Mouse (Mus musculus): ENCODE results near the gene Btg4.
A peak's percentile ranks its signal among the peaks of the same experiment; 100 is the strongest.
"Not testable (repeated sequence)": the region's sequence is repeated elsewhere in the genome, so short reads cannot be mapped to it uniquely, and the experiment has no call there.

Btg4 gene

DNA sequence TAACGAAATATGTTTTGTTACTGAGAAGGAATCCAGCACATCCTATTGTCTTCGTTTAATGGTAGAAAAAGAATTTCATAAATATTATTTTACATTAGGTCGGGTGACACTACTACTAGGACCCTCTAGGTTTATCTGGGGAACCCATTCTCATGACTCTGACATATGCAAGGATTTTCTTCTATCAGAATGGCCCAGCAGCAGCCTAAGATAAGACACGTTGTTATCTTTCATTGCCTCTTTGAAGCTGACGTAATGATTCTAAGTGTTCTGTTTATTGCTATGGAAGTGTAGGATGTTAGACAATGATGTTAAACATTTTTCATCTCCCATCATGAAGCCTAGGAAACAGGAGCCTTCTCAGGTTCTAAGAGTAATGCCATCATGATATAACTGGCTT is 33.0 kb downstream of the Btg4 start:
- DNase-seq: no peak

DNA sequence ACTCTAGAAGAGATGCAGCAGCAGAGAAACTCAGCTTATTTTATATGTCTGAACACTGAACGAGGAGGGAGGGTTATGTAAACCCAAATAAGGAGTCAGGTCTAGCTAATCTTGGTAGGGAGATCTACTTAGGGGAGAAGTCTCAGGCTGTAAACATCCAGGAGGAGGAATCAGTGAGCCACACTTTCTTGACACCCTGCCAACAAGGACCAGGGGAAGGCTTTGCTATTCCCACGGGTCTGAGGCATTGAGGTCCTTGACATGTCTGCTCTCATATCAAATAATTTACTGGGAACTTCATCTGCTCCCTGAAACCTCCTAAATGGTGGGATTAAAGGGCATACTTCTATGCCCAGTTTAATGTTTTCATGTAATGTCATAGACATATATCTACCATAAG is 35.6 kb downstream of the Btg4 start:
- peak; percentile 4 for DNase-seq

DNA sequence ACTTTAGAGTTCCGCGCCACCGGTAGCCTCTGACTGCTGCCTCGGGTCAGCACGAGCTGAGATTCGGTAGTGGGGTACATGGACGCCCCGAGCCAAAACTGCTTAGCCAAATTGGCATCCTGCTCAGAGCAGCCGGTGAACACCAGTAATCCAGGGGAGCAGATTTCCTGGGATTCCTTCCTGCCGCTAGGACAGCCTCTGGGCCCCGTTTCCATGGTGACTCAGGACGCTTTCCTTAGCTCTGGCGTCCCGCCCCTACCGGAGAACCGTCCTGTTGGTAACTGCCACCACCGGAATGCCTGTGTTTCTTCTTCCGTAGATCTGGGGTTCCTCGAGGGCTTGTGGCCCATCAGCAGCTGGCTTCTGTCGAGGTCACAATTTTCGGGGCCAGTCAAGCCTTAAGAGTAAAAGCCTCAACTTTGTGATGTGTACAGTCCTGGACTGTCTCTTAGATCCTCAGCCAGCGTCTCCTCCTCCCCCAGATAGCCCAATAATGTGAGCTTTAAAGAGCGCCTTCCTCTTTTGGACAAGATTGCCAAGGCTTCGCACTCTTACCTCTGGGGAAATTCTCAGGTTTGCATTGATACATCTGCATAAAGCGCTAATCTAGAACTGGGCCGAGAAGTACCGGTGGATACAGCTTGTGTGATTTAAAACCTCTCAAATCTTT is 41.2 kb downstream of the Btg4 start, which contains the start of gene 4833427G06Rik:
Gene 4833427G06Rik, minus strand, starts transcription at position 323 of the 670 bp plus-strand sequence.
- DNase-seq: peak; percentile 59

DNA sequence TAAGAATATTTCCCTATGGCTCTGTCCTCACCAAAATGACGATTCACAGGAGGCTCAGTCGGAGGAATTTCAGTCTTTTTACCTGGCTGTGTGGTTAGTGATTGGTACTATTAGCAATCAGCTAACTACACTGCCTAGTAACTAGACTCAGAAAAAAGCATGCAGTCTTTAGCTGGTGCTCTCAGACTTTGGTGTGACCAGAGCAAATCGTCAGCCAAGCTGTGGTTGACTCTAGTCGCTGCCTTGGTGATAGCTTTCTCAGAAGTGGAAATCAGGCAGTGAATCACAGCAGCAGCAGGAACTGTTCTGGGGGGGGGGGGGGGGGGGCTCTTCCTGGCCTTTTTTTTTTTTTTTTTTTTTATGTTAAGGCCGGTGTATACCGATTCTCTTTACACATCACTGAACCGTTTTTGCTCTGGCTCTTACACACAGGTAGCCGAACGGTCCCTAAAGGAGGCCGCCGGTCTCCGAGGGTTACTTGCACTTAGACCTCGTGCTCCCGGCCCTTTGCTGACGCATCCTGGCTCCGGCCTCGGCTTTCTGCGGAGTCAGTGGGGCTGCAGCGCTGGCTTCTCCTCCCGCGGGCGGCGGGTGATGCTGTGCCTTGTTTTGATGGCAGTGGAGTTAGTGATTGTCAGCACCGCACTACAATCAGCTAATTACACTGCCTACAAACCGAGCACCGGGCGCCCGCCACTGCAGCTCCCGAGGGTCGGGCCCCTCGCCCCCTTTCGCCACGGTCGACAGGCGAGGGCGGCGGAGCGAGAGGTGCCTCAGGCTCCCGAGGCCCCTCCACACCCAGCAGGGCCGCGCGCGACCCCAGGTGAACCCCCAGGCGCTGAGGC is 42.5 kb downstream of the Btg4 start:
- peak; percentile 58 for DNase-seq

DNA sequence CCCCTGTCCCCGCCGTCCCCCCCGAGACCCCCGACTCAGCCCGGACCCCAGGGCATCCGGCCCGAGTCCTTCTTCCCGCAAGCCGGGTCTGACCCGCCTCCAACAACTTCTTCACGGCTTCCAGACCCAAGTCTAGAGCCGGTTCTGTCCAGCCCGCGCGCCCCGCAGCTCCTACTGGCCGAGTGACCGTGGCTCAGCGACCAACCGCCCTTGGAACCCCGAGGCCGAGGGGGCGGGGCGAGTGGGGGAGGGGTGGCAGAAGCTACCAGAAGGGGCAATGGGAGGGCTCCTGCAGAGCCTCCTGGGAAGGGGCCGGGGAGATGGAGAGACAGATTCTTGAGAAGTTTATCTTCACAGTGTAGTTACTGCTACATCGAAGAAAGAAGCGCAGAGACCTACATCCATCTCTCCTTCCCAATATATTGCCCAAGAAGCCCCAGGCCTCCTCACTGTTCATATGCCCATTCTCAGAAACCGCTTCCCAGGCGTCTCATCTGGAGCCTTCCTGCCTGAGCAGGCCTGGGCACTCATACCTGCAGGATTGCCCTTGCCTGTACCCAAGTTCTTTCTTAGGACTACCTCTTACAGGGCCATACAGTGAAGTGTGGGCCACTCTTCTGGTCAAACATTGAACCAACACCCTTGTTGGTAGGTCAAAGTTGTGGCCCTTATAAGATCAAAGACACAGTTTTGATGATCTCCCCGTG is 43.3 kb downstream of the Btg4 start:
- peak; percentile 52 for DNase-seq

DNA sequence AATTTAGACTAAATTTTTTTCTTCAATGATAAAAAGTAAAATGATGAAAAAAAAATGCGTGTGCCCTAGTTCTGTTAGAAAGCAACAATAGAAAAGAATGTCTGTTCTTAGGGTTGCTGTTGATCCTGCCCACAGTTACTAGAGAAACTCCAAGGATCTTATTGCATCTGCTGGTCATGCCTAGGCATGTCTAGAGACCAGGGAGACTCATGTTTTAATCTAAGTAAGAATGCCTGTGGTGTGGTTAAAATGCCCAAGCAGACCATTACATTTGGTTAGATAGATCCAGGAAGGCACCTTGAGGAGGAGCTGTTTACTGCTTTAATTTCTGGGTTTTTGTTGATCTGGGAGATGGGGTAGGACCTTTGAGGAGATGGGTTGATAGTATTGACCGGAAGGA is 45.0 kb downstream of the Btg4 start:
- DNase-seq: no peak

DNA sequence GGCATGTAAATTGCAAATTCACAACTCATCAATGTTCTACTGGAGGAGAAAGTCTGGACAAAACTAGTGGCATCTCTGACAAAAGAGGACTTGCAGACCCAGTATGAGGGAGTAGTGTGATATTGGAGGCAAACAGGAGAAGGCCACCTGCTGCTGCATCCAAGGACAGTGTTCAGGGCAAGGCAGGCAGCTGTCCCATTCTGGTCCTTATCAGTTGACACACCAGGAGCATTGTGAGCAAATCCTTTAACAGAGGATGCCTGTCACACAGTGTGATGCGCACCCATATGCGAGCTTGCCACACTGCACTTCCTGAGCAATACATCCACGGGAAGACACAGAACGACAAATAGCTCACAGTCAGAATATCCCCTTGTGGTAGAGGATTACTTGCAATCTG is 54.1 kb downstream of the Btg4 start:
- DNase-seq: no peak

DNA sequence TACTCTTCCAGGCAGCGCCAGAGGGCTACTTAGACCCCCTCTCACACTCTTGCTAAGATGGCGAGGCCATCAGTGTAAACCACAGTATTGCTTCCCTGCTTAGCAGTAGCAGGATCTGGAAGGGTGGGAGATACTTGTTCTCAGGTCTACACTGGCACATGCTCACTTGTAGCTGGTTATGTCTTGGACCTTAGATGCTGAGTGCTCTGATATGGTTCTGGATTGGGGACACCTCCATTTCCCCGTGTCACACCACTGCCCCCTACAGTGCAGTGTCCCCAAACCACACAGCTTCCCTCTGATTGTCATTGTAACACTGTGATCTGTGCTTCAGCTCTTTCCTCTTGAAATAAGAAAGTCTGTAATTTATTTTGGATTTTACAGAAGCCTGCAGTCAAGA is 76.3 kb downstream of the Btg4 start:
- peak; percentile 41 for DNase-seq

DNA sequence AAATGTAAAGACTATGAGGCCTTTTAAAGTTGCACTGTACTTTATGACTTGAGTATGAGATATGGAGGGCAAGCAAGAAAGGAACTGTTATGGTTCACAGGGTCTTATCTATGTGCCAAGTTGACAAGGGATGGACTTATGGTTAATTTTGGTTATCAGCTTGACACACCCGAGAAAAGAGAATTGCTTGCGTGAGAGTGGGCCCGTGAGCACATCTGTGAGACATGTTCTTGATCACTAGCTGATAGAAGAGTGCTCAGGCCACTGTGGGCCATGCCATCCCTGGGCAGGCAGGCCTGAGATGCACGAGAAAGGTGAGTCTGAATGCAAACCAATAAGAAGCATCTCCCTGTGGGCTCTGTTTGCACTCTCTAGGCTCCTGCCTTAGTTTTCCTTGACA is 76.7 kb downstream of the Btg4 start:
- DNase-seq: no peak

DNA sequence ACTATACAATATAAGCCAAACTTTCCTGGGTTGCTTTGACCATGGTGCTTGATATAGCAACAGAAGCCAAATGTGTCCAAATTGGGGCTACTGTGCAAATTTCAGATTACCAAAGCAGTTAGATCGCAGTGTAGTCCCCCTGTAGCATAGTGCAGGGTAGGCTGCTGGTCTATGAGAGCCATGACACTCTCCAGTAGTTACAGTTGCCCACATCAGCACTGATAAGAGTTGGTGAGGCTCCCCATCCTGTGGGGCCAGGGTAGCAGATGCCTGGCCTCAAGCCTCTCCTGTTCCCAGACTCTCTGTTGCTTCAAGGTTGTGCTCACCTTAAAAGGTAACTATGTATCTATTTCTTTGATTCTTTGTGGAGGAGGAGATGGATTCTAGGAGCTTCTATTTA is 77.1 kb downstream of the Btg4 start:
- no peak for DNase-seq

DNA sequence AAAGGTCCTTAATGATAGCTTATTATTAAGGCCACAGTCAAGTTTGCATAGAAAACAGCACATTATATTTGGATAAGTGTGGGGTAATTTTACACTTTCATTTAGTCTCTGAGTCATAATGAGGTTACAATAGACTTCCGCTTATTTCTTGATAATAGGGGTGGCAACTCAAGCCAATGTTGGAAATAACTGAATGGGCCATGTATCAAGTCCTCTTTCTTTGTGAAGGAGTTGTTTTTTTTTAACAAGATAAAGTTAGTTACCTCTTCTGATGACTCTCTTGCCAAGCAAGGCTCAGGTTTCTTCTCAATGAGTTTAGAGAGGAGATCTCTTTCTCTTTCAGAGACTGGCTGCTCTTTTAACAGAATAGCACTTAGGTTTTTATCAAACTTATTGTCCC is 77.6 kb downstream of the Btg4 start:
- DNase-seq: no peak

DNA sequence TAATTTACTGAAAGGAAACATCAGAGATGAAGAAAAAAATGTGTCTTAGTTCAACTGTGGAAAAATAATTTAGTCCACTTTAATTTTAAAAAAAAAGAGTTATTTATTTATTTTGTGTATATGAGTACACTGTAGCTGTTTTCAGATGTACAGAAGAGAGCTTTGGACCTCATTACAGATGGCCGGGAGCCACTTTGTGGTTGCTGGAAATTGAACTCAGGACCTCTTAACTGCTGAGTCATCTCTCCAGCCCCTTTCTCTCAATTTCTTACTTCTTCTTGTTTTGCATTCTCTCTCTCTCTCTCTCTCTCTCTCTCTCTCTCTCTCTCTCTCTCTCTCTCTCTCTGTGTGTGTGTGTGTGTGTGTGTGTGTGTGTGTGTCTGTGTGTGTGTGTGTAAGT is 78.7 kb downstream of the Btg4 start:
- DNase-seq: not testable (repeated sequence)

DNA sequence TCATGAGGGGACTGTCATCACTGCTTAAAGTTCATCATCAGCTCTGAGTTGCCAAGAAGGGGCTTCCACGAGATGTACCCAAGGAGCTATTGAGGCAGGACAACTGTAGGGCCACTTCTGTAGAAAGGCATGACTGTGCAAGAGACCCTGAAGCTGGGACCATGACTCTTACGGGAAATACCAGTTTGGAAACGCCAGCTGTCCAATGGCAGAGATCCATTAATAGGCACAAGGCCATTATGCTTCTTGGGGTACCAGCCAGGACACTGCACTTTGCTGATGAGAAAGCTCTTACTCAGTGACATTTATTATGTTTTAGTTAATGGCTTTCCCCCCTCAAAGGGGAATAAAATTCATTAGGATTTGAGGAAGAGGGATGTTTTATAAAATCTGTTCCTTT is 80.0 kb downstream of the Btg4 start:
- no peak for DNase-seq

DNA sequence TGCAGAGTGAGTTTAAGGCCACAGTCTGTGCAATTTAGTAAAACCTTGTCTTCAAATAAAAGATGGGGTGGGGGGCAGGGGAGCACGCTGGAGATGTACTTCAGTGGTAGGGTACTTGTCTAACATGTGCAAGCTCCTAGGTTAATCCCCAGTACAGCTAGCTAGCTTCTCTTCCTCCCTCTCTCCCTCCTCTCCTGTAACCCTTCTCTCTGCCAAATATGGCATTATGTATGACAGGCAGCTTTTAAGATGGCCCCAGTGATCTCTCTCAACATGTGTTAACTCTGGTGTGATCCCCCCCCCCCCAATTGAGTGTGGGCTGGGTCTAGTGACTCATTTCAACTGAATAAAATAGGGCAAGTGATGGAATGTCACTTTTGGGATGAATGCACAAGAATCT is 82.7 kb downstream of the Btg4 start:
- DNase-seq: no peak

DNA sequence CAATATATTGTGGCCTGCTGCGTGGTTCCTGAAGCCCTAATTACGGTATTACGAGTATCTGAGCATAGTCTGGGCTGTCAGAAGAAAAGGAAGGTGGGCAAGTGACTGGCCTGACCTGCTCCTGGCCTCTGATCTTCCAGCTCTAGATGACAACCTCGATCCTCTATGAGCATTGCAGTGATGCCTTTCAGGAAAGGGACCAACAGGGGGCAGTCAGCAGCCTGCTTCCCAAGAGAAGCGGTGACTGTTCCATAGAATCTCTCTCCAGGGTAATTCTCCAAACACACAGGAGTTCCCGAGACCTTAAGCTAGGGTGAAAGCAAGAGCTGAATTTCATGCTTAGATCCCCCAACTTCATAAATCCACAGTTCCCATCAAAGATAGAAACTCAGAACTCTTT is 83.5 kb downstream of the Btg4 start:
- no peak for DNase-seq

DNA sequence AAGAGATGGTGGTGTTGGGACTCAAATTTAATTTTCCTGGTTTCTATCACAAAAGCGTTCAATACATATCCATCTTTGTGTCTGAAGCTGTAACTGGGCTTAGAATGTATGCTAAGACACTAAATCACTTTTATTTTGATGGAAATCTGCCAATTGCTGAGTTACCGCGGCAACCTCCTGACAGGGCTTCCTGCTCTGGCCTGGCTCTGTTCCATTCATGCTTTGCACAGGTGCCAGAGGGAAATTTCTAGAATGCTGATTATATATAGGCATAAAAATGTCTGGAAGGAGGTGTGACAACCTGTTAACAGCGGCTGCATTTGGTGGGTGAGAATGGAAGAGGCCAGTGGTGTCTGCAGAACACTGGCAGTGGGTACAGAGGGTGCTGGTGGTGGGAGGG is 85.8 kb downstream of the Btg4 start:
- no peak for DNase-seq

DNA sequence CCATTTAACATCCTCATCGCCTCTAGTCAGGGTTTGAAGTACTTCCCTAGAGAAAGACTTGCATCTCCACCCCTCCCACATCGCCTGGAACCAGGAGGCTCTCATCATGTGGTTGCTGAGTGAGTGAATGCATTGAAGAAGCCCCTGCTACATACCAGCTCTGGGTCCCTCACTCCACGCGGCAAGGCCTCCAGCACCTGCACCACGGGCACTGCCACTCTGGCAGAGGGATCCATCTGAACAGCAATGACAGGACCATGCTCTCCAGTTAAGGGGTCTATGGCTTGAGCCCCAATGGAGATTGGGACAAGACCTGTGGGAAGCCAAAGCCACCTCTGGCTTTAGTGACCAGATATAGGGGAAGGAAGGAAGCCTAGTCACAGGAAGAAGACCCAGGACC is 86.6 kb downstream of the Btg4 start:
- DNase-seq: no peak

DNA sequence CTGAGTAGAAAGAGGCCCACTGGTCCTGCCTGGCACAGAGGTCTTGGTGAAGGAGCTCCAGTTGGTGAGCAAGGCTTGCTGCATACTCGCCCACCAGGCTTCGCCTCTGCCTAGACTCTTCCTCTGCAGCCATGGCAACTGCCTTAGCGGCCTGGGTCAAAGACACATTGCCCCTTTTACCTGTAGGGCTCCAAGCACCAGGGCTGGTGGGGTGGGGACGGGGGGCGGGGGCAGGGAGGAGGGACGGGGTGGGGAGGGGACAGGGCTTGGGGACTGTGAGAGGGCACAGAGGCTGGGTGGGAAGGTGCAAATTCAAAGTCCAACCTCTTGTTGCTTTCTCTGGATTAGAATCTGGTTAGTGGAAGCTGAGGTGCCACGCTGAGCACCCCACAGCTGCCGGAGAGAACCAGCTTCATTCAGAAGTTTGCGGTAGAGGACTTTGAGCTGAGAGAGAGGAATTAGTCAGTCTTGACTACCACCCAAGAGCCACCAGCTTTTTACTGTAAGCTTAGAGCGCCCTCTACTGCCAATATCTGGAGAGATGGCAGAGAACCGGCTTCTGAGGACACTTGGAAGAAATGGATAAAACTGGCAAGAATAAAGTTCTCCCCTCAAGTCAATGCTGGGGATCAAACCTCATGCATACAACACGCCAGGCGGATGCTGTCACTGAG is 91.5 kb downstream of the Btg4 start:
- peak; percentile 83 for DNase-seq

DNA sequence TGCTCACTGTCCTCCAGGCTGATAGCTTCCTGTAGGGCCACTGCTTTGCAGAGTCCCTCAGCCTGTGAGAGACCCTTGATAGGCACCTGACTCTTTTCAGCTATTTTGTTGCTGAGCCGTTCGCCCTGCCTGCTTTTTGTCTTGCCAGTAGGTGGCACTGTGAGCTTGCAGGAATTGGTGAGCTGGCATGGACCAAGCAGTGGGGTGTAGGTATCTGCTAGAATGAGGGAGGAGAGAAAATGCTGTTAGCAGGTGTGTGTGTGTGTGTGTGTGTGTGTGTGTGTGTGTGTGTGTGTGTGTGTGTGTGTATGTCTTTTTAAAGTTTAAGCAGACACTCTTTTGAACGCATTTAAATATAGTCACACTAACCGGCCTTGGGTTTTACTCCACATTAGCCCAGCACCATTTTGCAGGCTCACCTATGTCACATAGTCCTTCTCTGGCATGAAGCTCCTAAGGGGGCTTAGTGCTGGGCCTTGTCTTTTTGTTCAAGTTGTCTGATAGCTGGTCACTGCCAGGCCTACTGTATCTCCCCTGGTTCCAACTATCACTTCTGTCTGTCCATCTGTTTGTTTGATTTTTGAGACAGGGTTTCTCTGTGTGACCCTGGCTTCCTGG is 101.2 kb downstream of the Btg4 start:
- DNase-seq: peak; percentile 88

DNA sequence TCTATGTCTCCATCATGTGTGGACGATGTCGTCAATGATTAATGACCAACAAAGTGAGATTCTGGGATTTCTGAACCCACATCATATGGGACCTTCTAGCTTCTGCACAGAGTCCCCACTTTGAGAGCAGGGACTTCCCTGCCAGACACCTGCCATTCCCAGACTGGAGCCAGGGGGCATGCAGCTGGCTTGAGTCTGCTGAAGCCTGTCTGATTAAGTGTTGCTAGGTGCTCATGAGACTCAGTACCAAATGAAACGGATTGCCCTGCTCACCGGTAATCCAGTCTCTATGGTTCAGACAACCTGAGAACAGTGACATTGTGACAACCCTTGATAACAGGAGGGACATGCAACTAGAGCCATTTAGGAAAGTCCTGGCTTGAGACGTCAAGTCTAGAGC is 103.3 kb downstream of the Btg4 start:
- DNase-seq: no peak

DNA sequence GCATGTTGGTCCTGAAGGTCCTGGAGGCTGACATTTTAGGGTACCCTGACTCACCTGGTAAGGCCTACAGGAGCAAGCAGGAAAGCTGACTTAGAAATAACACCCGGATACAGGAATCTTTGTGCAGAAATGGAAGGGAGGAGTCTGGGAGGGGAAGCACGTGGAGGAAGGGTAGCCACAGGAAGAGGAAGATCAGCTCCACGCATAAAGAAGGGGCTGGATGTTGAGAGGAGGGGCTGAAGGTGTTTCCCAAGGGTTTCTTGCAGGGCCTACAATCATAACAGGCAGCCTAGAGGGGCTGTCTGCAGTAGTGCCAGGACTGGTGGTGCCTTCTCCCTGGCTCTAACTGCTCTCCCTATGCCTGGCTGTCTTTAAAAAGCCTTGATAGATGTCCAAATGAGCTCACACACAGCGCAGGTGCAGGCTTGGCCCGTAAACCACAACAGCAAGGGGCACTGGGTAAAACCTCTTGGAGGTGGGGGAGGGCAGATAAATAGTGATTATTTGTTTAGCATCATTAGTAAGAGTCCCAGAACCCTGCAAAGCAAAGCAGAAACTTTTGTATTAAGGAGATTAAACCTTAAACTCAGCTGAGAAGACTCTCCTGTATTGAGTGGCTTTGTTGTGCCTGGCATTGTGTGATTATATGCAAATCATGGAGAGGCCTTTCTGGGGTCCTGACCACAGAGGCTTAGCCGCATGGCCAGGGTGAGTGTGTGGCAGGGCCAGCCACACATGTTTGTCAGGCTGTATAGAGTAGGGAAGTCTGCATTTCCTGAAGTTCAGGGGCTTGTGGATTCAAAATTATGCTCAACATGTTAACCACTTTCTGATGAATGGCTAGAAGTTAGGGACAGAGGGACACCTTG is 104.8 kb downstream of the Btg4 start, which contains the start of gene Gm32742:
Gene Gm32742, minus strand, starts transcription at position 206 of the 869 bp plus-strand sequence.
- DNase-seq: no peak

DNA sequence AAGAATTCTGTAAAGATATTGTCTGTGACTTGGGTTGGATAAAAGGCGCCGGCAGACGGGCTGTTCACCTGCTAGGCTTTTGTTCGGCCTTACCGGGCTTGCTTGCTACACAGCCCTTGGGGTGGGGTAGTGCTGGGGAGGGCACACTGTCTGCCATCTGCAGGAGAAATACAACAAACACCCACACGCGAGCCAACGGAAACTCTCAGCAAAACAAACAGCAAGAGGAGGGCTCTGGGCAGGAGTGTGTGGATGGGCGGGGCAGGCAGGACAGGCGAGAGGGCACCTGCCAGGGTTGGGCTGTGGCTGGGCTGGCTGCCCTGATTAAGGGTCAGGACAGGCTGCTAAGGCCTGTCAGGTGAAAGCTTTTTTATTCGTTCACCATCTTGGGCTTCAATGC is 107.3 kb downstream of the Btg4 start:
- DNase-seq: peak; percentile 76

Measured in lung, postnatal 10 days (tissue).